Mouse (Mus musculus): ENCODE measurements at regions not wholly inside any gene's neighbourhood (a gene's known extent, or its start where the extent isn't known, plus 50 kb on each side); places are given as distances from the start of the nearest gene placed in this dataset.
A peak's percentile ranks its signal among the peaks of the same experiment; 100 is the strongest.

DNA sequence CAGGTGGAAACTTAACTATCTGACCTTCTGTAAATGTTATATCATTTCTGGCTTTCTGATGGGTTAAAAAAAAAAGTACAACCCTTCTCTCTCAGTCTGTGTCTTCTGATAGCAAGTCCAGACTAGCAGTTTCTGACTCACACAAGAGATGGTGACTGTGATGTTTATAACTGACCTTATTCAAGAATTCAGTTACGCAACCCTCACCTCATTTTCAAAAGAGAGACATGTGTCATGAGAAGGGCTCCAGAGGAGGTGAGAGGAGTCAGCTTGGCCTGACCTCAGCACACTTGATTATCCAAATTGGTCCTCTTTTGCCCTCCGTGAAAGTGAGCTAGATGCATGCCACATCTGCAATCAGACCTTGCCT is 202.2 kb downstream of the Gm5426 start:
- TF ChIP-seq CTCF (IDR thresholded peaks at IDR 0.05) = no peak
- intact Hi-C loops (cut with DNase I) = no loop called here
- DNase-seq = no peak
- no peak overlapping the region for H3K27ac ChIP-seq
- no peak overlapping the region for H3K4me3 ChIP-seq

DNA sequence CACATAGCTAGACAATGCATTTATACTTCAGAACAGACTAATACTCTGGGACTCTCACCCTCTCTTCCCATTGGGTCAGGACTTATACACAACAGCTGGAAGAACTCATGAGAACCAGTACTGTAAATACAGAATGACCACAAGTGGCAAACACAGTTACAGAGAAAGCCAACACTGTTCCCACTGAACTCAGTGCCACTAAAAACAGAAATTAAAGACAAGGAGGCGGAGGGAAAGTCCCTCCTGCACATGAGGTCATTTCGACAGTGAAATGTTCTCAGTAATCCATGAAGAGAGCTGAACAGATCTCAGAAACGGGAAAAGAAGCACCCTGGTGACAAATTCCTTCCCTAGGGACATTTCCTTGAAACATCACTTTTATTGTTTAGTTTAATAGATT is 206.1 kb downstream of the Gm5426 start:
- H3K27ac ChIP-seq = no peak overlapping the region
- DNase-seq = no peak
- TF ChIP-seq CTCF (IDR thresholded peaks at IDR 0.05) = no peak
- no peak overlapping the region for H3K4me3 ChIP-seq
- intact Hi-C loops (cut with DNase I) = no loop called here

- no peak overlapping the region for H3K27ac ChIP-seq
- DNase-seq = no peak
- no peak overlapping the region for H3K4me3 ChIP-seq
- TF ChIP-seq CTCF (IDR thresholded peaks at IDR 0.05) = no peak
- intact Hi-C loops (cut with DNase I) = no loop called here
Observed at GRCm38 (mm10) chr10:96343666-96344065, 207.3 kb downstream of the Gm5426 start.

DNA sequence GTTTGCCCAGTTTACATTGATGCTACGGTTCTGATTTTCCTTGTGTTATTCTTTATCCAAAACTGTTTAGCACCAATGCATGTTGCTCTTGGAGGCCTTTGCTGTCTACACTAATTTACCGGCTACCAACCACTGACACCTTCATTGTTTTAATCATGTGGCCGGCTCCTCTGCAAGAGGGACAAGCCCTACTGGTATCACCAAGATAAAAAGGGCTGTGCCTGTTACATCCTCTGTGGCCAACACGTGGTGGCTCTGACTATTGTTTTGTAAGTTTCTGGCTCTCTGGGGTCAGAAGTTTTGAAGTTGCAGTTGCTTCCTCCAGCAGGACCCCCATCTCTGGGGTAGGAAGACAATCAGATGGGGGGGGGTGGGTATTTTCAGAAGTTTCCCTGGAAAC is 214.3 kb downstream of the Gm5426 start:
- no peak for DNase-seq
- no peak for TF ChIP-seq CTCF (IDR thresholded peaks at IDR 0.05)
- intact Hi-C loops (cut with DNase I) = no loop called here
- no peak overlapping the region for H3K27ac ChIP-seq
- H3K4me3 ChIP-seq = no peak overlapping the region

GRCm38 (mm10) chr10:96351320-96351719 is 214.9 kb downstream of the Gm5426 start:
- no peak for TF ChIP-seq CTCF (IDR thresholded peaks at IDR 0.05)
- no peak for DNase-seq
- Histone ChIP-seq H3K4me3 (no peak overlapping the region), H3K27ac (no peak overlapping the region)
- intact Hi-C loops (cut with DNase I) = no loop called here

GRCm38 (mm10) chr10:96356980-96357624 is 220.7 kb downstream of the Gm5426 start:
- H3K4me3 ChIP-seq = no peak overlapping the region
- intact Hi-C loops (cut with DNase I) = no loop called here
- DNase-seq = no peak

DNA sequence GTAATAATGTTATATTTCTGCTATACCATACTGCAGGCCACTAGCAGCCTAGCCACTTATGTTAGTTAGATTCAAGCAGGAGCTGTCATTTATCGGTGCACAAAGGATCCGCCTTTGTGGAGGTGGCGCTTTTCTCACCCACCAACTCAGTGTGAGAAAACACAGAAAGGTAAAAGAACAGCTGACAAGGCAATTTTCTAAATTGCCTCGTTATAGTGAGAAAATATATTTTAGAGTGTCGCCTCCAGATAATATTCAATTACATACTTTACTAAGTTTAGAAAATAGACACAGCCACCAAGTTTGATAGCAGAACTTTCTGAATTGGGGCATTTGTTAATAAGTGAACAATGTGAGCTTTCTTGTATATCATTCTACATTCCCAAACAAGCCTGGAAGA is 221.2 kb downstream of the Gm5426 start:
- no peak for TF ChIP-seq CTCF (IDR thresholded peaks at IDR 0.05)
- H3K27ac ChIP-seq = no peak overlapping the region
- DNase-seq = no peak
- no peak overlapping the region for H3K4me3 ChIP-seq
- intact Hi-C loops (cut with DNase I) = no loop called here

More at GRCm38 (mm10) chr10:96356980-96357624, 220.7 kb downstream of the Gm5426 start:
- TF ChIP-seq CTCF (IDR thresholded peaks at IDR 0.05) = no peak
- H3K27ac ChIP-seq = no peak overlapping the region

- H3K4me3 ChIP-seq = no peak overlapping the region
- no peak overlapping the region for H3K27ac ChIP-seq
- intact Hi-C loops (cut with DNase I) = no loop called here
- DNase-seq = peak; percentile 35
- TF ChIP-seq CTCF (IDR thresholded peaks at IDR 0.05) = no peak
Observed at GRCm38 (mm10) chr10:96358984-96359383, 222.6 kb downstream of the Gm5426 start.

DNA sequence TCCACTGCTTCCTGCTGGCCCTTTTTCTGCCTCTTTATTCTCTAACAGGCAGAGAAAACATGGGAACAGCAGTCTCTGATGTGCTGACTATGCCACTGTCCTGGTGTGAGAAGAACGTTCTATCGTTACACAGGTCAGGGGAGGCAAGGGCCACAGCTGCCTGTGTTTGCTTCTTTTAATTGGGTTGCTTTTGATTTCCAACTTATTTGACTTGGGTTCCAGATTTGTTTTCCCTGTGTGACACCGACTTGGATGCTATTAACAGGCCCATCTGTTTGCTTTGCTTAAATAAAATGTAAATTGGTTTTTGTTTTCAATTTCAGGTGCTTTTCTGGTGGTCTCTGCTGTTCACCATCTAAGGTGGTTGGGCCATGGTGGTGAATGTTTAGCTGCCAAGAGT is 225.8 kb downstream of the Gm5426 start:
- H3K27ac ChIP-seq = no peak overlapping the region
- no peak overlapping the region for H3K4me3 ChIP-seq
- no peak for TF ChIP-seq CTCF (IDR thresholded peaks at IDR 0.05)
- no peak for DNase-seq
- intact Hi-C loops (cut with DNase I) = no loop called here

- no peak for DNase-seq
Observed at GRCm38 (mm10) chr10:96363867-96364266, 227.5 kb downstream of the Gm5426 start.

DNA sequence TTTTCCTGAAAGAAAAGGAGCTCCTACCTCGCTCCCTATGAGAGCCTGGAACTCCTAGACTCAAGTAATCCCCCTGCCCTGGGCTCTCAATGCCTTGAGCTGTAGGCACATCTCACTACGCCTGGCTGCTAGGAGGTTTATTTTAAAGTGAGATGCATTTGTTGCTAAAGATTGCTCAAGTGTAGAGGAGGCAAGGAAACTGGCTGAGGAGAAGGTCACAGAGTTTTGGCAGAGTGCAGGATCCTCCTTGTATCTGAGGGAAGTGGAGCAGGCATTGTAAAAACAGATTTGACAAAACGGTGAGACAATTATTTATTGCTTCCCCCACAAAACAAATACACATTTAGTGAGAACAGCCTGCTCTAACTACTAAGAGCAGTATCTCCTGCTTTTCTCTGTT is 228.7 kb downstream of the Gm5426 start:
- no peak overlapping the region for H3K27ac ChIP-seq
- TF ChIP-seq CTCF (IDR thresholded peaks at IDR 0.05) = no peak
- DNase-seq = no peak
- H3K4me3 ChIP-seq = no peak overlapping the region
- intact Hi-C loops (cut with DNase I) = no loop called here

More at GRCm38 (mm10) chr10:96363867-96364266, 227.5 kb downstream of the Gm5426 start:
- intact Hi-C loops (cut with DNase I) = no loop called here
- Histone ChIP-seq H3K27ac (no peak overlapping the region), H3K4me3 (no peak overlapping the region)
- no peak for TF ChIP-seq CTCF (IDR thresholded peaks at IDR 0.05)

GRCm38 (mm10) chr10:96366871-96367270 is 230.5 kb downstream of the Gm5426 start:
- H3K4me3 ChIP-seq = no peak overlapping the region
- TF ChIP-seq CTCF (IDR thresholded peaks at IDR 0.05) = no peak
- intact Hi-C loops (cut with DNase I) = no loop called here

GRCm38 (mm10) chr10:96370547-96371320 is 234.3 kb downstream of the Gm5426 start:
- TF ChIP-seq CTCF (IDR thresholded peaks at IDR 0.05) = no peak
- peak overlapping the region; percentile 25; the same call in 1 of the 2 replicates for H3K27ac ChIP-seq
- DNase-seq = peak; percentile 45
- intact Hi-C loops (cut with DNase I) = no loop called here
- peak overlapping the region; percentile 56 for H3K4me3 ChIP-seq

More at GRCm38 (mm10) chr10:96366871-96367270, 230.5 kb downstream of the Gm5426 start:
- DNase-seq = no peak
- no peak overlapping the region for H3K27ac ChIP-seq

- TF ChIP-seq CTCF (IDR thresholded peaks at IDR 0.05) = no peak
- H3K4me3 ChIP-seq = peak overlapping the region; percentile 56
Observed at GRCm38 (mm10) chr10:96371321-96371653, 234.9 kb downstream of the Gm5426 start.

More at GRCm38 (mm10) chr10:96371321-96371653, 234.9 kb downstream of the Gm5426 start:
- DNase-seq = no peak
- intact Hi-C loops (cut with DNase I) = no loop called here
- peak overlapping the region; percentile 25; the same call in 1 of the 2 replicates for H3K27ac ChIP-seq

Data from gastrocnemius, adult 2 months (tissue).